In genomic region chr7:138051696-138052095, GRCm38 (mm10) we compare ENCODE assay signal across 27 mouse cellular contexts.
DNase-seq lines count a peak whose midpoint lies in the region; ATAC-seq lines count a peak whose summit lies in the region.
"Had no signal": no experiment of that assay in that cellular context is flagged by ENCODE, and none has a peak within 500 bp of the region (broad histone marks: within the 10 kb centered on the region; RNA-seq: fewer than 3 reads in every experiment).

No protein-coding gene starts in this region.

- H3K27me3 ChIP-seq in hindbrain, embryonic 10.5 days (ENCODE audit: insufficient read depth, poor library complexity, severe bottlenecking): no peaks in the 10 kb centered on the region
- H3K27me3 ChIP-seq in hindbrain, embryonic 14.5 days (ENCODE audit: control insufficient read depth, insufficient read depth, low read length): no peaks in the 10 kb centered on the region
- H3K27me3 ChIP-seq: embryonic facial prominence, embryonic 12.5 days; heart, embryonic 12.5 days; heart, embryonic 15.5 days; hindbrain, embryonic 12.5 days had no signal

- no peak overlapping the region for H3K27ac ChIP-seq in hindbrain, embryonic 10.5 days
- H3K27ac ChIP-seq in hindbrain, embryonic 14.5 days: no peak overlapping the region
- H3K27ac ChIP-seq: embryonic facial prominence, embryonic 12.5 days; embryonic facial prominence, embryonic 15.5 days; gastrocnemius, adult 2 months; heart, embryonic 15.5 days; hindbrain, embryonic 12.5 days had no signal

- H3K4me2 ChIP-seq in hindbrain, embryonic 14.5 days (replicated peaks): no peak overlapping the region
- H3K4me2 ChIP-seq: embryonic facial prominence, embryonic 12.5 days; embryonic facial prominence, embryonic 15.5 days; heart, embryonic 12.5 days; heart, embryonic 15.5 days; hindbrain, embryonic 12.5 days had no signal

- H3K9ac ChIP-seq in hindbrain, embryonic 14.5 days: no peak overlapping the region
- H3K9ac ChIP-seq: embryonic facial prominence, embryonic 12.5 days; embryonic facial prominence, embryonic 15.5 days; forebrain, postnatal 0 days; heart, embryonic 12.5 days; heart, embryonic 15.5 days; hindbrain, embryonic 12.5 days had no signal

- no peaks in the 10 kb centered on the region for H3K4me1 ChIP-seq in hindbrain, embryonic 10.5 days (replicated peaks)
- no peaks in the 10 kb centered on the region for H3K4me1 ChIP-seq in hindbrain, embryonic 14.5 days (replicated peaks; ENCODE audit: control insufficient read depth, insufficient read depth, low read length)
- H3K4me1 ChIP-seq: embryonic facial prominence, embryonic 12.5 days; embryonic facial prominence, embryonic 15.5 days; heart, embryonic 12.5 days; heart, embryonic 15.5 days; hindbrain, embryonic 12.5 days had no signal

- ATAC-seq in hindbrain, embryonic 14.5 days (ENCODE audit: low FRiP score): no peak
- ATAC-seq: activated CD4-positive, CD25-positive, alpha-beta regulatory T cell, adult 4 months; forebrain, embryonic 14.5 days; forebrain, postnatal 0 days; hindbrain, embryonic 16.5 days; inflammation-experienced regulatory T-cells, adult 6 months had no signal

- WGBS in hindbrain, embryonic 10.5 days: 60% methylated on average over 2 of the region's 2 CpGs
- 62% methylated on average over 2 of the region's 2 CpGs for WGBS in hindbrain, embryonic 14.5 days

- DNase-seq in hindbrain, embryonic 10.5 days (ENCODE audit: low spot score): peak; percentile 35
- DNase-seq in hindbrain, embryonic 14.5 days (ENCODE audit: low spot score): no peak
- peak; percentile 72 for DNase-seq in embryo, embryonic 10 days (ENCODE audit: low spot score)
- DNase-seq in embryo, embryonic 9.5 days (ENCODE audit: extremely low spot score): peak; percentile 28
- peak; percentile 20 for DNase-seq in yolk sac, embryonic 10.5 days (ENCODE audit: low spot score)
- no peak for DNase-seq in right cerebral cortex, postnatal 25 days
- DNase-seq in gastrocnemius, adult 8-10 months (ENCODE audit: low spot score in 2 of 2): no peak
- DNase-seq: adrenal gland, adult 8-10 months; adrenal gland, postnatal 25 days; cerebellum, adult 18-20 months; cerebellum, adult 9-10 months; cerebellum, postnatal 14 days; forebrain, postnatal 0 days; gastrocnemius, adult 2 months; gastrocnemius, postnatal 25 days; heart, adult 18-20 months; heart, postnatal 10 days; heart, postnatal 36 days had no signal

- H3K9me3 ChIP-seq in hindbrain, embryonic 10.5 days: no peaks in the 10 kb centered on the region
- no peaks in the 10 kb centered on the region for H3K9me3 ChIP-seq in hindbrain, embryonic 14.5 days (ENCODE audit: control insufficient read depth, low read length)
- H3K9me3 ChIP-seq: embryonic facial prominence, embryonic 12.5 days; embryonic facial prominence, embryonic 15.5 days; heart, embryonic 12.5 days; heart, embryonic 15.5 days; hindbrain, embryonic 12.5 days had no signal

- no peaks in the 10 kb centered on the region for H3K36me3 ChIP-seq in hindbrain, embryonic 10.5 days
- H3K36me3 ChIP-seq in hindbrain, embryonic 14.5 days (replicated peaks; ENCODE audit: control insufficient read depth, insufficient read depth): no peaks in the 10 kb centered on the region
- H3K36me3 ChIP-seq: embryonic facial prominence, embryonic 12.5 days; embryonic facial prominence, embryonic 15.5 days; heart, embryonic 12.5 days; heart, embryonic 15.5 days; hindbrain, embryonic 12.5 days had no signal

- H3K4me3 ChIP-seq in hindbrain, embryonic 10.5 days: no peak overlapping the region
- no peak overlapping the region for H3K4me3 ChIP-seq in hindbrain, embryonic 14.5 days (replicated peaks; ENCODE audit: low read length)
- H3K4me3 ChIP-seq: embryonic facial prominence, embryonic 12.5 days; embryonic facial prominence, embryonic 15.5 days; gastrocnemius, adult 2 months; heart, embryonic 12.5 days; heart, embryonic 15.5 days; hindbrain, embryonic 12.5 days had no signal

Comparison
In these comparisons a context has a peak if more than half of its experiments do, and no peak if none do; other contexts are left out.
1. DNase-seq: peak in hindbrain, embryonic 10.5 days (single experiment), embryo, embryonic 10 days (single experiment), embryo, embryonic 9.5 days (single experiment) and yolk sac, embryonic 10.5 days (single experiment); none in hindbrain, embryonic 14.5 days (single experiment), right cerebral cortex, postnatal 25 days (single experiment) and gastrocnemius, adult 8-10 months (0 of 2).